Mouse (Mus musculus) forebrain, embryonic 11.5 days (tissue): ENCODE results near the gene Gm4131. TPM values are rescaled to one million over a fixed set of nuclear protein-coding genes. Genes with fewer than 3 reads are reported as not detected.
A peak's percentile ranks its signal among the peaks of the same experiment; 100 is the strongest.

Experiments used
- ATAC-seq: fragments of 200-750 bp; cut with Nextera tagmentation; replicated peaks from 2 replicates; pipeline ENCODE4 v1.8.0; 2017; ENCODE audit warnings: moderate TSS enrichment; ENCODE audit not compliant: low FRiP score
- DNase-seq: peaks from one replicate; pipeline ENCODE4 v3.0.0-alpha.2; 2017; ENCODE audit warnings: low spot score
- H3K27ac ChIP-seq: fragments of 300-500 bp; sonication (generic); 2 replicates; pipeline ENCODE4 v1.5.1; 2014; ENCODE audit warnings: low read depth, low read length
- H3K27me3 ChIP-seq: fragments of 300-500 bp; sonication (generic); 2 replicates; pipeline ENCODE4 v1.6.1; 2014; ENCODE audit warnings: mild to moderate bottlenecking, low read length, mixed read lengths; ENCODE audit not compliant: control insufficient read depth, insufficient read depth
- H3K36me3 ChIP-seq: fragments of 300-500 bp; sonication (generic); 2 replicates; pipeline ENCODE4 v1.6.1; 2014; ENCODE audit warnings: mild to moderate bottlenecking, low read length, moderate library complexity, mixed read lengths; ENCODE audit not compliant: control insufficient read depth, insufficient read depth
- H3K4me1 ChIP-seq: fragments of 300-500 bp; sonication (generic); replicated peaks from 2 replicates; pipeline ENCODE4 v1.6.1; 2014; ENCODE audit warnings: low read length, mixed read lengths; ENCODE audit not compliant: control insufficient read depth, insufficient read depth
- H3K4me2 ChIP-seq: fragments of 300-500 bp; sonication (generic); 2 replicates; pipeline ENCODE4 v1.6.1; 2014; ENCODE audit warnings: low read depth, mild to moderate bottlenecking, low read length, moderate library complexity, mixed read lengths; ENCODE audit not compliant: severe bottlenecking
- H3K4me3 ChIP-seq: fragments of 300-500 bp; sonication (generic); 2 replicates; pipeline ENCODE4 v1.5.1; 2014; ENCODE audit warnings: low read depth, low read length
- H3K9ac ChIP-seq: fragments of 300-500 bp; sonication (generic); 2 replicates; pipeline ENCODE4 v1.6.1; 2014; ENCODE audit warnings: low read length
- H3K9me3 ChIP-seq: fragments of 300-500 bp; sonication (generic); 2 replicates; pipeline ENCODE4 v1.6.1; 2016; ENCODE audit warnings: low read length, mixed read lengths; ENCODE audit not compliant: control insufficient read depth
- WGBS: fragments of 180-500 bp; shearing (Covaris S2); extraction: QIAGEN DNeasy Blood & Tissue Kit; methylation state at CpG from one replicate; pipeline ENCODE4 v1.1.7; 2014; 5-methylcytosine and 5-hydroxymethylcytosine counted together
- polyA plus RNA-seq: library from polyadenylated mRNA; unstranded; fragments of >200 nt; fragmentation: Nextera tagmentation; extraction: Ambion mirVana; gene quantifications from 2 replicates; pipeline ENCODE4 v1.2.1, GENCODE M21; 2014

Gene Gm4131
- polyA plus RNA-seq, 1 experiment from 2014 or later: not detected

- H3K27ac ChIP-seq: peak overlapping the region; percentile 79
- ATAC-seq: no peak
Measured at GRCm38 (mm10) chr14:62580945-62581344, 14.2 kb upstream of the Gm4131 start.

GRCm38 (mm10) chr14:62575862-62576261, 9.1 kb upstream of the Gm4131 start:
- Histone ChIP-seq H3K4me1 (no peaks in the 10 kb centered on the region), H3K9ac (no peak overlapping the region), H3K4me3 (no peak overlapping the region), H3K36me3 (no peaks in the 10 kb centered on the region), H3K27ac (no peak overlapping the region), H3K4me2 (no peak overlapping the region), H3K9me3 (no peaks in the 10 kb centered on the region), H3K27me3 (no peaks in the 10 kb centered on the region)
- ATAC-seq: no peak
- 67% methylated on average over 8 of the region's 8 CpGs for WGBS
- peak; percentile 49 for DNase-seq

More at GRCm38 (mm10) chr14:62580945-62581344, 14.2 kb upstream of the Gm4131 start:
- peaks cover 25% of the 10 kb centered on the region for H3K4me1 ChIP-seq
- H3K9me3 ChIP-seq: no peaks in the 10 kb centered on the region
- H3K4me3 ChIP-seq: no peak overlapping the region
- WGBS: 85% methylated on average over 3 of the region's 3 CpGs
- no peaks in the 10 kb centered on the region for H3K36me3 ChIP-seq
- DNase-seq: peak; percentile 43
- no peaks in the 10 kb centered on the region for H3K27me3 ChIP-seq
- H3K9ac ChIP-seq: no peak overlapping the region
- no peak overlapping the region for H3K4me2 ChIP-seq

GRCm38 (mm10) chr14:62574906-62575305, 8.2 kb upstream of the Gm4131 start:
- Histone ChIP-seq H3K4me1 (no peaks in the 10 kb centered on the region), H3K4me2 (no peak overlapping the region), H3K9me3 (no peaks in the 10 kb centered on the region), H3K27ac (no peak overlapping the region), H3K36me3 (no peaks in the 10 kb centered on the region), H3K9ac (no peak overlapping the region), H3K4me3 (no peak overlapping the region), H3K27me3 (no peaks in the 10 kb centered on the region)
- DNase-seq: peak; percentile 31
- ATAC-seq: no peak
- 53% methylated on average over 6 of the region's 6 CpGs for WGBS

GRCm38 (mm10) chr14:62573454-62573853, 6.7 kb upstream of the Gm4131 start:
- no peaks in the 10 kb centered on the region for H3K4me1 ChIP-seq
- H3K27ac ChIP-seq: no peak overlapping the region
- no peak overlapping the region for H3K4me2 ChIP-seq
- no peak overlapping the region for H3K4me3 ChIP-seq
- no peaks in the 10 kb centered on the region for H3K27me3 ChIP-seq
- H3K36me3 ChIP-seq: no peaks in the 10 kb centered on the region
- H3K9ac ChIP-seq: no peak overlapping the region
- H3K9me3 ChIP-seq: no peaks in the 10 kb centered on the region
- WGBS: 0% methylated on average over 2 of the region's 3 CpGs
- no peak for ATAC-seq
- peak; percentile 47 for DNase-seq

GRCm38 (mm10) chr14:62570299-62570698, 3.6 kb upstream of the Gm4131 start:
- Histone ChIP-seq H3K9me3 (no peaks in the 10 kb centered on the region), H3K4me2 (no peak overlapping the region), H3K36me3 (no peaks in the 10 kb centered on the region), H3K9ac (no peak overlapping the region), H3K27me3 (no peaks in the 10 kb centered on the region), H3K4me1 (no peaks in the 10 kb centered on the region), H3K4me3 (no peak overlapping the region), H3K27ac (no peak overlapping the region)
- ATAC-seq: no peak
- 71% methylated on average over 4 of the region's 4 CpGs for WGBS
- DNase-seq: peak; percentile 13

GRCm38 (mm10) chr14:62569463-62569862, 2.7 kb upstream of the Gm4131 start:
- Histone ChIP-seq H3K4me1 (no peaks in the 10 kb centered on the region), H3K4me2 (no peak overlapping the region), H3K4me3 (no peak overlapping the region), H3K27me3 (no peaks in the 10 kb centered on the region), H3K27ac (no peak overlapping the region), H3K9me3 (no peaks in the 10 kb centered on the region), H3K9ac (no peak overlapping the region), H3K36me3 (no peaks in the 10 kb centered on the region)
- DNase-seq (no peak), ATAC-seq (no peak)
- 91% methylated on average over 5 of the region's 5 CpGs for WGBS

- Histone ChIP-seq H3K4me1 (no peaks in the 10 kb centered on the region), H3K4me3 (no peak overlapping the region), H3K27me3 (no peaks in the 10 kb centered on the region), H3K27ac (no peak overlapping the region), H3K9me3 (no peaks in the 10 kb centered on the region), H3K9ac (no peak overlapping the region), H3K4me2 (no peak overlapping the region), H3K36me3 (no peaks in the 10 kb centered on the region)
- DNase-seq (peak; percentile 37), ATAC-seq (no peak)
- 89% methylated on average over 7 of the region's 7 CpGs for WGBS
Measured at GRCm38 (mm10) chr14:62563679-62564078, 3.0 kb downstream of the Gm4131 start.

- WGBS: 57% methylated on average over 17 of the region's 17 CpGs
- Histone ChIP-seq H3K4me1 (no peaks in the 10 kb centered on the region), H3K4me2 (no peak overlapping the region), H3K27me3 (no peaks in the 10 kb centered on the region), H3K36me3 (no peaks in the 10 kb centered on the region), H3K9me3 (no peaks in the 10 kb centered on the region), H3K4me3 (no peak overlapping the region), H3K9ac (no peak overlapping the region), H3K27ac (no peak overlapping the region)
- ATAC-seq: no peak
- DNase-seq: no peak
Measured at GRCm38 (mm10) chr14:62561875-62562748, 4.6 kb downstream of the Gm4131 start.

- ATAC-seq: no peak
- no peak overlapping the region for H3K9ac ChIP-seq
- no peak overlapping the region; the same call in 1 of the 2 replicates for H3K4me3 ChIP-seq
- H3K4me1 ChIP-seq: peaks cover 4% of the 10 kb centered on the region; the same call in 1 of the 2 replicates
- no peak for DNase-seq
- 88% methylated on average over 3 of the region's 3 CpGs for WGBS
- no peaks in the 10 kb centered on the region for H3K9me3 ChIP-seq
- no peaks in the 10 kb centered on the region for H3K36me3 ChIP-seq
- no peaks in the 10 kb centered on the region; the same call in 1 of the 2 replicates for H3K27me3 ChIP-seq
- no peak overlapping the region for H3K27ac ChIP-seq
- peak overlapping the region; percentile 93; the same call in 1 of the 2 replicates for H3K4me2 ChIP-seq
Measured at GRCm38 (mm10) chr14:62557111-62557510, 9.6 kb downstream of the Gm4131 start.
